Mouse (Mus musculus) CD4-positive helper T cell, adult 2 months (primary cell): ENCODE measurements around the gene Leprot.
A peak's percentile ranks its signal among the peaks of the same experiment; 100 is the strongest.

Experiments
- DNase-seq: peaks from one replicate; pipeline ENCODE4 v3.0.0-alpha.2; 2012; ENCODE audit warnings: low read depth, missing footprints, low spot score

Gene Leprot

GRCm38 (mm10) chr4:101647196-101647905 lies at the start of gene Leprot:
Leprot (plus strand) TSS chr4:101647718.
- peak; percentile 94 for DNase-seq

- DNase-seq, result peak; percentile 38
Observed at GRCm38 (mm10) chr4:101601758-101602157, 45.8 kb upstream of the Leprot start.

- no peak for DNase-seq
Observed at GRCm38 (mm10) chr4:101603635-101604034, 43.9 kb upstream of the Leprot start.

GRCm38 (mm10) chr4:101616520-101616919 lies 31.0 kb upstream of the Leprot start:
- no peak for DNase-seq

GRCm38 (mm10) chr4:101617742-101618141 lies 29.8 kb upstream of the Leprot start:
- no peak for DNase-seq

DNA sequence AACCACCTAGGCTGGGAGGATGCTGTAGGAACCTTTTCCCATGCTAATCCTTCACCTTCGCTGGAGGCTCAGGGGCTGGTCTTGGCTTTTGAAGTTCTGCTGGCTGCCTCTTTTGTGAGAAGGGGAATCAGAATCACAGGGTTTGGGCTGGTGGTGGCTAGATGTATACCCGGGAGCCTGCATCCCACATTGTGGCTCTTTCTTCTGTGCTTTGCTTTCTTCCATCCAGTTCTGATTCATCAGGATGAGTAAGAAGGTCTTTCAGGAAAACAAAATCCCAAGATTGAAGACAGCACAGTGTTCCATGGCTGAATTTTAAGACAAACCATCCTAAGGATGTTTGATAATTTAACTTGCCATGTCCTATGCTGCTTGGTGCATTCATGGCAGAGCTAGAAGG lies 27.3 kb upstream of the Leprot start:
- DNase-seq, result no peak

- no peak for DNase-seq
Observed at GRCm38 (mm10) chr4:101621241-101621640, 26.3 kb upstream of the Leprot start.

DNA sequence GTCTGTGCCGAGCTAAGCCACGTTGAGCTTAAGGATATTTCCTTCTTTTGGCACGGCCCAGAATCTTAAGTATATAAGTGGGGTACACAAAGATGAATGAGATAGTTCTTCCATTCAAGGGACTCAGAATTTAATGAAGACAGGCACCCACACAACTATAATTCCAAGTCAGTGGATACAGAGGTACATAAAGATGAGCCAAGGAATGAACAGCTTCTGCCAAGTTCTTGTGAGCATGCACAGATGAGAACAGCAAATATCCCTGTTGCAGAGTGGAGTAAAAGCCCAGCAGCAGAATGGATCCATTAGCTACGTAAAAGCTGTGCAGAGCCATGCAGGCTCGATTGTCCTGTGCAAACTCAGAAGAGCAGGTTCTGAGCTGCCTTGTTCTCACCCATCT lies 22.2 kb upstream of the Leprot start:
- no peak for DNase-seq

DNA sequence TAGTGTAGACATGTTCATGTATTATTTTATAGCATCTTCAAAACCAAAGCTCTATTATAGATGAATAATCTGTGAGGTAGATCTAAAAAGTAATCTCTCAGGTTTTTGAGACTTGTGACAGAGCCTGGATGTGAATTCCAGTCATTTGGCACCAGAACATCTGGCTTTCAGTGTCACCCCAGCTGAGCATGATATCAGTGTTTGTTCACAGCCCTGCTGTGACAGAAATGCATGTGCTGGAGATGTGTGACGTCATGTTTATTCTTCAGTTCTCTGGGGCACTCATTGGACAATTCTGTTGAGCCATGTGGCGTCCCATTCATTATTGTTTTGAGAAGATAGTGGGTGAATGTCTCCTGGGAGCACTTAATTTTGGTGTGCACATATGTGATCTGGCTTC lies 11.9 kb upstream of the Leprot start:
- DNase-seq, result no peak

- DNase-seq, result no peak
Observed at GRCm38 (mm10) chr4:101637472-101637871, 10.0 kb upstream of the Leprot start.

- DNase-seq, result no peak
Observed at GRCm38 (mm10) chr4:101640631-101641030, 6.9 kb upstream of the Leprot start.

DNA sequence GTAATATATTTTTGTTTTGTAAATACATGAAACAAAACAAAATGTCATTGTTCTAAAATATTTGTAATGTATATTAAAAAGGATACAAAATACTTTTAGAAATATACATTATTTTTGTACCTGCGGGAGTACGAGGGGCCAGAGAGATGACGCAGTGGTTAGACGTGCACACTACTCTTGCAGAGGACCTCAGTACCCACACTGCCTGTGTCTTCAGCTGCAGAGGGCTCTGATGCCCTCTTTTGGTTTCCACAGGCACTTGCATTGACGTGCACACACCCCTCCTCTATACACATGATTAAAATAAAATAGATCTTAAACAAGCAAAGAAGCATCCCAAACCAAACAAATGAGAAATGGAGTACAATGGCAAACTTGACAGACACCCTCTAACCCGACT lies 4.8 kb upstream of the Leprot start:
- no peak for DNase-seq

GRCm38 (mm10) chr4:101643216-101643615 lies 4.3 kb upstream of the Leprot start:
- no peak for DNase-seq

DNA sequence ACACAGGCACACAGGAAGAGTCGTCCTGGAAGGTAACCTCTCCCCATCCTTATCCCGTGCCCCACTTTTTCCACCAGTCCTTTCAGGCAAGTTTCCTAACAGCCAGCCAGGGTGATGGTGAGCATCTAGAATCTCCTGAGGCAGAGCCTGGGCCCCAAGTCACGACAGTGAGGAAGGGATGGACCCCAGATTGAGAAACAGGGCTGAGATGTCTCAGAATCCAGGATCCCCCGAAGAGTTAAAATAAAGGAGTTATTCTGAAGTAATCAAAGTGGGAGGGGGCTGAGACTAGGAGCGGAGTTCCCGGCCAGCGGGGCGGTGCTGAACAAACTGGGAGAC lies 692 bp upstream of the Leprot start:
- no peak for DNase-seq

DNA sequence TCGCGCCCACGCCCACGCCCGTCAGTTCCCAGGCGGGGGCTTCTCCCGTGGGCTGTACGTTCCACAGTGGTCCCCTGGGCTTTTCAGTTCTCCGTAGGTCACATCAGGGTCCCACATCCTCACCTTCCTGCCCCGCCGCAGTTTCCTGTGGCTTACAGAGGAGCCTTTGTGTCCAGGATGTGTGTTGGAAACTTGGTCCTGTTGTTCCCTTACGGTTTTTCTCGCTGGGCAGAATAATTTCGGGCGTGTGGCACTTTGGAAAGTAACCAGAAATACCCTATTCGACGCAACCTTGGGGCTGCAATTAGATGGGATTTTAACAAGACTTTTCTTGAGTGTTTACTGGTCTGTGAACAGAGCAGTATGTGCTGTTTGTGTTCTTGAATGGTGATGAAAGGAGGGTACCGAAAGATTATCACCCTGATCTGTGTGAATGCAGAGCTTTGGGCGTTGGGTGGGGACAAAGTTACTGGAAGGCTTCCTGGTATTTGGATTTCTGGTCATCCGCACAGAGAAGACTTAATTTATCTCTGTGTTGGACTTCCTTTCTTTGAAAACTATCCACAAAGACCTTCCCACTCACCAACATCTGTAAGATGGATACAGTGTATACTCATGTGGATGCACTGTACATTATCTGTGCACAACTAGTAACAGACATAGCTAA lies 591 bp downstream of the Leprot start:
- DNase-seq, result no peak

DNA sequence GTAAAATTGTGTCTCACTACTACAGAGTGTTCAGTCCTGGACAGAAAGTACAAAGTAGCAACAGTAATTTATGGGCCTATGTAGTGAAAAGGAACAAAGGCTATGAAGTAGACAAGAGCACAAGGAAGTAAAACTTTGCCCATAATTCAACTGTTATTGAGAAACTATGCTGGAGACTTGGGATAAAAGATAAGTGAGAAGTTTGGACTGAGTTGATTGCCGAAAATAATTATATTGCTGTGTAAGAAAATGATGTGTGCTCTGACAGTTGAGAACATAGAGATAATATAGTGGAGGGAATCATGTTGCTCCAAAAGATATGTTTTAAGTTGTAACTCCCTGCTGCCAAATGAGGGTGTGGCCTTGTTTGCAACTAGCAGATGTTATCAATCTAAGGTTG lies 1.2 kb downstream of the Leprot start:
- DNase-seq, result peak; percentile 16

- DNase-seq, result no peak
Observed at GRCm38 (mm10) chr4:101650961-101651360, 3.4 kb downstream of the Leprot start.

DNA sequence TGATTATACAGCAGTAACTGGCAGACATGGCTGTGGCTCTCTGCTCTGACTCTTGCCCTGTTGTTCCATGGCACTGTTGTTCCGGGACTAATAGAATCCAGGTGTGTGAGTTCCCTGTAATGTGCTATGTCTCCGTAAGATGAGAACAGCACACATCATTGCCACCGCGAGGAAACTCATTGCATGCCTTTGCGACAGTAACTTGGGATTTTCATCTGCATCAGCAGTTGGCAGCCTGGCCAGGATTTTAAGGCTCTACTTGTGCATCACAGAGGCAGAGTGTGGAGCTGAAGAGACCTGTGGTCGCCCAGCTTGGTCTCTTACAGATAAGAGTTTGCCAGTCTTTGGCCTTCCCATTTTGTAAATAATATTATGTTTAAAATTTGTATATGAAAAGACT lies 6.7 kb downstream of the Leprot start:
- DNase-seq, result no peak

DNA sequence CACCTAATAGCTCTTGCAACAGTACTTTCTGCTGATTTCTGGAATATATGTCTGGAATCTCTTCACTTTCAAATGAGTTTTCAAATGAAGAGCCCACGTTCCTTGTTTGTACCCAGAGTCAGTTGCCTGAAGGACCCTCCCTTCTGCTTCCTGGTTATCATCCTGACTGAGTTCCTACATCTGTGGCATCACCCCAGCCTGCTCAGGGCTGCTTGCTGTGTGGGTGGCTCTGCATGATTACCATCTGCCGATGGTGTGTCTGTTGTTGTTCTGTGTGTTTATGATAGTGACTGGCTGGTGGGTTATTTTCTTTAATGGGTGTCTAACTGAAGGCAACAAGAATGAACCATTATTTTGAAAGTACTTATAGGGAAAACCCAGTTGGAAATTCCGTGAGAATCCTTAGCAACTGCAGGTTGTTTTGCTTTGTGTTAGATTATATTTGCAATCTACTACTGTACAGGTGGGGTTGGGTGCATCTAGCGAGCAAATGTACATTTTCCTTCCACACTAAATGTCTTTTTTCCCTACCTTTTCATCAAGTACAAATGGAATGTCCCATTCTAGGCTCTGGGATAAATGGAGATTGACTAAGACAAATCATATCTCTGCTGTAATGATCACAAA lies 7.4 kb downstream of the Leprot start:
- no peak for DNase-seq

DNA sequence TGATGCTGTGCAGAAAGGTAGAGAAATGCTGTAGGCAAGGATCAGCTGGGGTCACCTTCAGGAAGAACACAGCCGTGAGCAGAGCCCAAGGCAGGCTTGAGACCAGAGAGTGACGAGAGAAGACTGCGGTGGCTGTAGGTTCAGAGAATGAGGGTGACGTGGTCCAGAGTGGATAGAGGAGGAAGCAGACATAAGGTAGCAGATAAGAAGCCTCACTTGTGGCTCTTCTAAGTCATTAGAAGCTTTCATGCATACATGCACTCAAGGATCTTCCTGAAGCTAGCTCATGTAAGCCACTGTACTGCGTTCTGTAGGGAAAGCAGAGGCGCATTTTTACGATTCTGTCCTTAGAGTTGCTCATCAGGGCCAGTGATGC lies 7.9 kb downstream of the Leprot start:
- DNase-seq, result no peak

DNA sequence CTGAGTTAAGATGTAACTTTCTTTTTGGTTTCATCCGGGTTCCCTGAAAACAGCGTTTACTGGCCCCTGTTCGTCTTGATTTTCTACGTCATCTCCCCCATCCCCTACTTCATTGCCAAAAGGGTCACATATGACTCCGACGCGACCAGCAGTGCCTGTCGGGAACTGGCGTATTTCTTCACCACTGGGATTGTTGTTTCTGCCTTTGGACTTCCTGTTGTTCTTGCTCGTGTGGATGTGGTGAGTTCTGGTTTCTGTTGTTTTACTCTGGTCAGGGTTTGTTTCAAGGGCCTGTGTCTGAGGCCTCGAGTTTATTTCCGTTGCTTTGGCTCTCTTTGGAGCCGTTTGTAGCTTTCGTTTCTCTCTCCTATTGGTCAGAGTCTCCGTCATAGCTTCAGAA lies 8.5 kb downstream of the Leprot start:
- DNase-seq, result no peak

DNA sequence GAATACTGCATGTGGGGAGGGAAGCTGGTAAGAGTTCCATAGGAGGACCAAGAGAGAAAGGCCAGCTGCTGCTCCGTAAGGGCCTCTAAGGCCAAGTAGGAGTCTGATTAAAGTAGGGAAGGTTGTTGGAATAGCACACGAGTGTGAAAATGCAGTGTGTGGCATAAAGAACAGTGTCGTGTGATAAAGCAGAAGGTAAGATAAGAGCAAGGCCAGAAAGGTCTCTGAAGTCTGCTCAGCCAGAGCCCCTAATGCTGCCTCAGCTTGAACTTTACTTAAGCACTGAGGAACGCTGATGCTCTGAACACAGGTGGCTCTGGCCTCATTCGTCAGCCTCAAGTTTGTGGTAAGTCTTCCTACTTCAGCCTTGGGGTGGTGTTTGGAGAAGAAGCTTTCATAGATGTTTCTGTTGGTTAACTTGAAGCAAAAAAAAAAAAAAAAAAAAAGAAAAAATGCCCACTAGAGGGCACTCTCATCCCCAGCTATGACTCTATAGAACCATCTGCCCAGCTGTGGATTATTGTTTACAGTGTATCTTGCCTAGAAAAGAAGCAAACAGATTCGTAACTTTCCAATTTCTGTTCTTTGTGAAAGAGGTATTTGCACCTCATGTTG lies 9.5 kb downstream of the Leprot start:
- peak; percentile 41 for DNase-seq
